Mouse (Mus musculus) spleen, adult 10 weeks (tissue): ENCODE measurements around the gene Krt4. TPM values are rescaled to one million over a fixed set of nuclear protein-coding genes. Genes with fewer than 3 reads are reported as not detected.

ENCODE experiments used
- polyA plus RNA-seq: library from polyadenylated mRNA; stranded (reverse); fragments of 350-450 nt; fragmentation: Illumina TruSeq; extraction: RNeasy Lipid Tissue Mini Kit (QIAGEN cat#74804); gene quantifications from one replicate; pipeline ENCODE4 v1.2.3, GENCODE M21; 2015; ENCODE audit warnings: low replicate concordance; ENCODE audit not compliant: insufficient read depth

Krt4 gene
- not detected for polyA plus RNA-seq

DNA sequence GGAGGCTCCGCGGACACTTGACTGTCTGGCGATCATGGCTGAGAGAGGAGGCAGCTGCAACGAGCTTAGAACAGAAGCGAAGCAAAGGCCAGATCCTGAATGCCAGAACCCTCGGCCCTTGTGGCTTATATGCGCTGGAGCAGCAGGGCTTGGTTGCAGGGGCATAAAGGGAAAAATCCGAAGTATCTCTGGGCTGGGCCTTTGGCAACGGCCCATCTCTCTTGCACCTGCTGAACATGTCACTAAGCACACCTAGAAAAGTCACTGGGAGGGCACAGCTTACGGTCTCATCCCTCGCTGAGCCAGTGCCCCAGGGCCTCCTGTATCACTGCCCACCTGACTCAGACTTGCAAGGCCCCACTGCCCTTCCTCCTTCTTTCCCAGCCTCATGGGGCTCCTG is at the start of gene Krt4:
Gene Krt4, minus strand, starts transcription at position 101 of the 400 bp plus-strand sequence.

DNA sequence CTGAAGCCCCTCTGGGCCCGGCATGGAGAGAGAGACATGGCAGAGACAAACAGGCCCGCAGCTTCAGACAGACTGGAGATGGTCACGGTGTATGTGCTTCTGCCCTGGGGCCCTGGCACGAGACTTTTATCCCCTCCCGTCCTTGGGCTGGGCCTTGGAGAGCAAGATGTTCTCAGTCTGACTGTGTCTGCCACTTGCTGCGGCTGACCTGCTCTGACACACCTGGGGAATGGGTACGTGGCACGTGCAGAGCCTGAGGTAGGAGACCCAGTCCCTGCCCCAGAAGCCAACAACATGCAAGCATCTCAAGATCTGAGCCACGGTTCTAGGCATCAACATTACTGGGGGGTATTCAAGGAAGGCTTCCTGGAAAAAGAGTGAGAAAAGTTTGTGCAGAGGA is 29.7 kb upstream of the Krt4 start, which contains the start of gene Krt78:
Gene Krt78, minus strand, starts transcription at position 101 of the 400 bp plus-strand sequence.

DNA sequence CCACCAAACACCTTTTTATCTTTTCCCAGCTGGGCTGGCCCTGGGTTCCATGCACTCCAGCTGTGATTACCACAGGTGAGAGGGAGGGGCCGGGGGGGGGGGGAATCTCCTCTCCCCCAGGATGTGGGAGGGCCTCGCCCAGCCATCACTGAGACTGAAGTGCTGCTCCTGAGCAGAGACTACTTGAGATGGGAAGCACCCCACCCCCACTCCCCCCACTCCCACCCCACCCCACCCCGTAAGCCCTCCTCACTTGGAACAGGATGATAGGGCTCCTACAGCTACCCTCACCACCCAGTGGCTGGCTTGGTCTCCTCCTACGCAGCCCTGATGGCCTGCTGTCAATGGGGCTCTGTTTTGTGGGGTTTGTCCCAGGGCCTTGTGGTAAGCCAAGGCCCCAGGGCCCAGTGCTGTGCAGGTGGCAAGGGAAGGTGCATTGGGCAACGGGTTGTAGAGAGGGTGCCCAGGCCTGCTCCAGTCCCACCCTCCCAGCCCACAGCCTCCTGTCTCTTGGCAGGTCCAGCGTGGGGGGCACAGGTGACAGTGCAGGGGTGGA is 15.8 kb upstream of the Krt4 start, which contains the start of gene Krt79:
Gene Krt79, minus strand, starts transcription at position 51 of the 556 bp plus-strand sequence.

DNA sequence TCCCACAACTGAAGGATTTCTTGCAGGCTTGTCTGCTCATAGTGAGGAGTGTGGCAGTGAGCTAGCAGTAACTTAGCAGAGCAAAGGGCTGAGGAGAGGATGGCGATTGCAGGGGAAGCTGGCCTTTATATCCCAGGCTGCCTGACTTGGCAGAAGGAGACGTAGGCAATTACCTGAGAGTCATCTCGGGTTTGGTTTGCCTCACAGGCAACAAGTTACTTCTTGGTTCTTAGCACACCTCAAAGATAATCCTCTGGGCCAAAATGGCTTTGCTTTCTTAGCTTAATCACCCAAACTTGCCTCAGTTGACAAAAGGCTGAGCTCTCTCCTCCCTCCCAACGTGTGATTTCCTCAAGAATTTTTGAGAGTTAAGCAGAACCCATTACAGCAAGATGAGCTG is 31.7 kb downstream of the Krt4 start, which contains the start of gene Krt76:
Gene Krt76, minus strand, starts transcription at position 101 of the 400 bp plus-strand sequence.

DNA sequence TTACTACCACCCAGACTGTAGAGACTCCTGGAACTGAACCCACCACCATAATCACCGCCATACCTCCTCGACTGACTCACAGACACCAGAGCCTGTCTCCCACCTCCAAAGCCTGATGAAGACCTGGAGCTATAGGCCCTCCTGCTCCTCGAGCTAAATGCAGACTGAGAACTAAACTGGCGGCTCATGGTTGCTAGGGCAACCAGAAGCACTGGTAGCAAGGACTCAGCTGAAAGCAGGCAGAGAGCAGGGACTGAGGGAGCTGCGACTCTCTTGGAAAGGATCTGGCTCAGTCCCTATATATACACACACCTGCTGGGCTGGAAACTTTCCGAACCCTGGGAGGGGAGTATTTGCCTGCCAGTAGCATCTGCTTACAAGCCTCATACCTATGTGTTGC is 55.1 kb downstream of the Krt4 start, which contains the start of gene Krt77:
Gene Krt77, minus strand, starts transcription at position 275 of the 400 bp plus-strand sequence.

Other genes with a start within 250 kb of the Krt4 start
- gene Krt6b, start 244.4 kb downstream of the Krt4 start, polyA plus RNA-seq, result not detected
- gene Krt6a, start 230.4 kb downstream of the Krt4 start, polyA plus RNA-seq, result not detected
- gene Krt5, start 211.8 kb downstream of the Krt4 start, polyA plus RNA-seq, result not detected
- not detected for gene Krt71, start 181.6 kb downstream of the Krt4 start, polyA plus RNA-seq
- gene Krt72, start 138.3 kb downstream of the Krt4 start, polyA plus RNA-seq, result not detected
- not detected for gene Krt73, start 122.4 kb downstream of the Krt4 start, polyA plus RNA-seq
- not detected for gene Krt2, start 106.6 kb downstream of the Krt4 start, polyA plus RNA-seq
- gene Krt1, start 73.9 kb downstream of the Krt4 start, polyA plus RNA-seq, result 0.10 TPM
- gene Krt77, start 55.0 kb downstream of the Krt4 start, polyA plus RNA-seq, result not detected
- not detected for gene Krt76, start 31.8 kb downstream of the Krt4 start, polyA plus RNA-seq
- not detected for gene Krt79, start 15.6 kb upstream of the Krt4 start, polyA plus RNA-seq
- not detected for gene Krt78, start 29.6 kb upstream of the Krt4 start, polyA plus RNA-seq
- gene Krt8, start 79.7 kb upstream of the Krt4 start, polyA plus RNA-seq, result 0.19 TPM
- gene Krt18, start 103.4 kb upstream of the Krt4 start, polyA plus RNA-seq, result 0.17 TPM
- 272 TPM for gene Eif4b, start 149.0 kb upstream of the Krt4 start, polyA plus RNA-seq
- 51.0 TPM for gene Tns2, start 175.7 kb upstream of the Krt4 start, polyA plus RNA-seq
- 15.6 TPM for gene Spryd3, start 211.5 kb upstream of the Krt4 start, polyA plus RNA-seq
- 0.88 TPM for gene Igfbp6, start 219.6 kb upstream of the Krt4 start, polyA plus RNA-seq
- gene Soat2, start 225.8 kb upstream of the Krt4 start, polyA plus RNA-seq, result 1.5 TPM